Mouse (Mus musculus) heart, postnatal 4 days (tissue): Measurements from ENCODE around the gene Timm23. TPM values are rescaled to one million over a fixed set of nuclear protein-coding genes. Genes with fewer than 3 reads are reported as not detected.
"Not testable (repeated sequence)": the region's sequence is repeated elsewhere in the genome, so short reads cannot be mapped to it uniquely, and the experiment has no call there.

Experiments used
- DNase-seq: peaks from one replicate; pipeline ENCODE4 v3.0.0; 2021
- total RNA-seq, 2 experiments: library from RNA; stranded (reverse); gene quantifications; 2 replicates each; pipeline ENCODE4 v1.2.3; 2021

Timm23 gene
- total RNA-seq, 2 experiments from 2014 or later, result 165 to 176 TPM

- DNase-seq, result no peak
These were observed 37.3 kb downstream of the Timm23 start for GRCm38 (mm10) chr14:32164173-32165051.

GRCm38 (mm10) chr14:32163203-32163888 lies 38.4 kb downstream of the Timm23 start:
- DNase-seq, result no peak

DNA sequence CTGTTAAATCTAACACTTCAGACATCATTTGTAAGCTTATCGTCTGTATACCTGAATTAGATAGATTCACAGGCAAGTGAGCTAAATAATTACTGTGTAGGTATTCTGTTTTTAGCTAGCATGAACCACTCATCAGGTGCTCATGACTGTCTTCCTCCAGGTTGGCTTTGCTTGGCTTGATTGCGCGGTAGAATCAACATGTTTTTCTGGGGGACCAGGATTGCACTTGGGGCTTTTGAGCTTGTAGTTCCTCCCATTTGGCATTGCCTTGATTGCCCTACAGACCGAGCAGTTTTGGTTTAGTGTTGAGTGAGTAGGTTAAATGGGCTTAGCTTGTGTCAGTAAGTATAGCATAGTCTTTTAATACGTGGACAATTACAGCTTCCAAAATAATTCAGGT lies 39.5 kb downstream of the Timm23 start:
- no peak for DNase-seq

- no peak for DNase-seq
These were observed 40.4 kb downstream of the Timm23 start for GRCm38 (mm10) chr14:32161090-32161885.

- no peak for DNase-seq
These were observed 41.1 kb downstream of the Timm23 start for GRCm38 (mm10) chr14:32160563-32160962.

- peak; percentile 99 for DNase-seq
These were observed 41.9 kb downstream of the Timm23 start, which contains the start of gene Ncoa4 for GRCm38 (mm10) chr14:32159690-32160246. Ncoa4 (plus strand) TSS chr14:32159865.

DNA sequence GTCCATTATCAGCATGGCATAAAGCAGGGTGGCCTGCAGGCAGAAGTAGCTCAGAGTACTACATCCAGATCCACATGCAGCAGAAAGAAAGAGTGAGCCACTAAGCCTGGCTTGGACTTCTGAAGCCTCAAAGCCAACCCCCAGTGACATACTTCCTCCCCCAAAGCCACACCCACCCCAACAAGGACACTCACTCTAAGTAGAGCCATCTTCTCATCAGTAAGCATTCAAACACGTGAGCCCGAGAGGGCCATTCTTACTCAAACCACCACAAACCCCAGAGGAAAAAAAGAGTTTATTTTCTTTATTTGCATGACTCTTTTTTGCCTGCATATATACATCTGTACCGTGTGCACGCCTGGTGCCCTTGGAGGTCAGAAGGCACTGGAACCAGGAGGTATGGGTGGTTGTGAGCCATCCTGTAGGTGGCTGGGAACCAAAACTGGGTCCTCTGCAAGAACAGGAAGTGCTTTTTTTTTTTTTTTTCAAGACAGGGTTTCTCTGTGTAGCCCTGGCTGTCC lies 42.5 kb downstream of the Timm23 start:
- DNase-seq, result no peak

DNA sequence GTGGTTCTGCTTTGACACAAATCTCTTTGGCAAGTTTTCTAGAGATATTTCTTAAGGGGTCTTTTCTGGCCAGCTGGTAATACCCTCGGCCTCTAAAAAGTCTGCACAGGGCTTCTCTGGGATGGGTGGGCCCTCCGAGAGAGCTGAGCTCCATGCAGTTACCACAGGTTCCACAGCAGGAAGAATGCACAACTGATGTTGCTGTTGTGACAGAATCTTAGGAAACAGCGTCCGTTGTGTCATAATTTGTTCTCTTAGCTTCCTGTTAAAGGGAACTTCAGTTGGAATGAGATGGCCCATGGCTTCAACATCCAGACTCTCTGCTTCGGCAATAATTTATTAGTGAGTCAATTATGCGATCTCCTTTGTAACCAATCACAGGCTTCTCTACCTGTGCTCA lies 46.9 kb downstream of the Timm23 start:
- DNase-seq, result no peak

- DNase-seq, result no peak
These were observed 48.5 kb downstream of the Timm23 start for GRCm38 (mm10) chr14:32153156-32153555.

GRCm38 (mm10) chr14:32152243-32152965 lies 49.3 kb downstream of the Timm23 start:
- DNase-seq, result no peak

DNA sequence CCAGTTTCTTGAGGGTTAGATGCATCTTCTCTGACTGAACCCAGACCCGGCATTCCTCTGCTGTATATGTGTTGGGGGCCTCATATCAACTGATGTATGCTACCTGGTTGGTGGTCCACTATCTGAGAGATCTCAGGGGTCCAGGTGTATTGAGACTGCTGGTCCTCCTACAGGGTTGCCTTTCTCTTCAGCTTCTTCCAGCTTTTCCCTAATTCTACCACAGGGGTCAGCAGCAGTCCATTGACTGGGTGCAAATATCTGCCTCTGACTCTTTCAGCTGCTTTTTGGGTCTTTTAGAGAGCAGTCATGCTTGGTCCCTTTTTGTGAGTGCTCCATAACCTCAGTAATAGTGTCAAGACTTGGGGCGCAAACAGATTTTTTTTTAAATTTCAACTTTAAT lies 50.8 kb downstream of the Timm23 start:
- no peak for DNase-seq

DNA sequence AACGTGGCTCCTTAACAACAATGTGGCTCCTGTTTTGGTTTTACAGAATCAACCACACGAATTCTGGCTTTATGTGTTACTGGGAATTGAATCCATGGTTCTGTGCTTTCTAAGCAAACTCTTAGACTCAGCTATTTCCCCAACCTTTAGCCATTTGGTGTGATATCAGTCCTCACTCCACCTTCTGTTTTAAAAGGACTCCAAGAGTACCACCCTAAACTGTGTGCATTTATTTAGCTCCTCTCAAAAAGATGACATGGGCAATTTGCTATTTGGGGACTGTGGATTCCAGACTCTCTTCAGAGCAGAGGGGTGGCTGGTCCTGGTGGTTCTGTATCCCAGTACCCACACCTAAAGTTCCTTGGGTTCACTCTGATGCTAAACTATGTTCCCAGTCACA lies 55.1 kb downstream of the Timm23 start:
- no peak for DNase-seq

- DNase-seq, result no peak
These were observed 55.7 kb downstream of the Timm23 start for GRCm38 (mm10) chr14:32145809-32146511.

- no peak for DNase-seq
These were observed 56.3 kb downstream of the Timm23 start for GRCm38 (mm10) chr14:32145401-32145800.

DNA sequence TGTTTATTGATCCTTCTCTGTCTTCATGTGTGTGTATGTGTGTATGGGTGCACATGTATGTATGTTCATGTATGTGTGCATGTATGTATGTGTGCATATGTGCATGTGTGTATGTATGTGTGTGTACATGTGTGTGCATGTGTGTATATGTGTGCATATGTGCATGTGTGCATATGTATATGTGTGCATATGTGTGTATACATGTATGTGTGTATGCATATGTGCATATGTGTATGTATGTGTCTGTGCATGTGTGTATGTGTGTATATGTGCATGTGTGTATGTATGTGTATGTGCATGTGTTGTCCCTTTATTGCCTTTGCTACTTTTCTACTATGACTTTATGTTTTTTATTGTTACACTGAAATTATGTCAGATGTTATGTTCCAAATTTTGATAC lies 57.0 kb downstream of the Timm23 start:
- DNase-seq, result no peak

- DNase-seq, result no peak
These were observed 60.0 kb downstream of the Timm23 start, which contains the start of gene Msmb for GRCm38 (mm10) chr14:32141723-32142122. Msmb (plus strand) TSS chr14:32142023.

DNA sequence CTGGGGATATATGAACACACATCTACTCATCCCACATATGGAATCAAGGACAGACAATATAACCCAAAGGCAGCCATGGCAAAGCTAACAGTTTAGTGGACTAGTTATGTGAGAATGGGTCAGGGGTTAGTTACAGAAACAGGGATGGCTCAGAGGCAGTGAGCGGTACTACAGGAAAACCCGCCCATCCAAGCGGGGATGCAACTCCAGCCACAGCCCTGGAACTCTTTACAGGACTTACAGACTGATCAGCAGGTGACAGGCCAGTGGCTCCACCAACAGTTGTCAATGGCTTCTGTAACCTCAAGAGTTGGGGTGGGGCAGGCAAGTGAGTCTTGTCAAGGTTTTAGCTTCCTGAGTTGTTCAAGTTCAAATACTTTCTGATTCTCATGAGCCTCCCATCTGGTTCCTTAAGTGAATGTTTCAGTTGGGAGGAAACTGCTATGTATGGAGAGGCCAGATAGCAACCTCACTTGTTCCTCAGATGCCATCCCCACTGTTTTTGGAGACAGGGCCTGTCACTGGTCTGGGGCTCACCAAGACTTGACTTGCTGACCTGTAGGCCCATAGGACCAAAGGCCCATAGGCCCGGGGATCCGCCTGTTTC lies 61.2 kb downstream of the Timm23 start:
- no peak for DNase-seq

DNA sequence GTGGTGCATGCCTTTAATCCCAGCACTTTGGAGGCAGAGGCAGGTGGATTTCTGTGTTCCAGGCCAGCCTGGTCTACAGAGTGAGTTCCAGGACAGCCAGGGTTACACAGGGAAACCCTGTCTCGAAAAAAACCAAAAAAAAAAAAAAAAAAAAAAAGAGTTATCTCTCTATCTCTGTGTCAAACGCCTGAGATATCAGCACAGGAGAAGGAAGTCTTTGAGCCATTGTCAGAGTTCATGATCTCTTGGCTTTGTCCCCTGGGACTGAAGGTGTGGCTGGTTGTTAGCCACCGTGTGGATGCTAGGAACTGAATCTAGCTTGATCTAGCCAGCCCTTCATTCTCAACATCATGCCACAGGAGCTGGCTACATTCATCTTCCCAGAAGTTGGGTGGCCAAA lies 65.2 kb downstream of the Timm23 start:
- not testable (repeated sequence) for DNase-seq

GRCm38 (mm10) chr14:32134293-32134692 lies 67.4 kb downstream of the Timm23 start:
- no peak for DNase-seq

DNA sequence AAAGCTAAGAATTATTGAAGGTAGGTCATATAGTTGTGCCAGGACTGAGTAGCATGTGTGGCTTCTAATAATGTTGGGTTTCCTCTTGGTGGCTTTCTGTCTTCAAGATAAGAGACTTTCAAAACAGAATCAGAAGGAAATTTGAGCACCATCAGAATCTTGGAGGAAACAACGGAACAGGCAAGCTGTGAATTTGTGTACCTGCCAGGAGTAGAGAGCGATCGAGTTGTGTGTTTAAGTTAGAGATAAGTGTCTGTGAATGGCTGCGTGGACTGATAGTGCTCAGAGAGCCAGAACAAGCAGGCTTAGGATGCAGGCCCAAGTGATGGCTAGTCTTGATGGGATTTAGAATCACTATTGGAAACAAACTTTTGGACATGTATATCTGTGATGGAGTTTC lies 69.9 kb downstream of the Timm23 start:
- no peak for DNase-seq
